Mouse (Mus musculus): ENCODE data around the gene Casc3. TPM values are rescaled to one million over a fixed set of nuclear protein-coding genes. Genes with fewer than 3 reads are reported as not detected.
A peak's percentile ranks its signal among the peaks of the same experiment; 100 is the strongest.

The Casc3 gene
- polyA plus RNA-seq, 1 experiment = 30.2 TPM

- Histone ChIP-seq H3K27ac (ENCODE audit: insufficient read depth, low read length) (peak overlapping the region; percentile 73), H3K36me3 (ENCODE audit: control insufficient read depth, insufficient read depth, low read length) (no peaks in the 10 kb centered on the region), H3K4me3 (ENCODE audit: extremely low read depth, insufficient read depth, insufficient read length) (peak overlapping the region; percentile 51), H3K4me1 (ENCODE audit: control insufficient read depth, insufficient read depth, insufficient read length) (peaks cover 27% of the 10 kb centered on the region), H3K27me3 (ENCODE audit: control insufficient read depth, insufficient read depth, low read length) (no peaks in the 10 kb centered on the region)
- WGBS = 4% methylated on average over 18 of the region's 18 CpGs
- peak; percentile 89 to 93 for DNase-seq (ENCODE audit: low read depth in 1 of 2, low spot score in 2 of 2)
- TF ChIP-seq CTCF (IDR thresholded peaks at IDR 0.05; ENCODE audit: extremely low read depth, insufficient read depth, insufficient read length, insufficient replicate concordance) (peak; percentile 68; the same call in 1 of the 2 replicates), POLR2A (IDR thresholded peaks at IDR 0.05; ENCODE audit: low read depth, low read length) (no peak)
Observed at GRCm38 (mm10) chr11:98788550-98789218, 16.0 kb upstream of the Casc3 start.

DNA sequence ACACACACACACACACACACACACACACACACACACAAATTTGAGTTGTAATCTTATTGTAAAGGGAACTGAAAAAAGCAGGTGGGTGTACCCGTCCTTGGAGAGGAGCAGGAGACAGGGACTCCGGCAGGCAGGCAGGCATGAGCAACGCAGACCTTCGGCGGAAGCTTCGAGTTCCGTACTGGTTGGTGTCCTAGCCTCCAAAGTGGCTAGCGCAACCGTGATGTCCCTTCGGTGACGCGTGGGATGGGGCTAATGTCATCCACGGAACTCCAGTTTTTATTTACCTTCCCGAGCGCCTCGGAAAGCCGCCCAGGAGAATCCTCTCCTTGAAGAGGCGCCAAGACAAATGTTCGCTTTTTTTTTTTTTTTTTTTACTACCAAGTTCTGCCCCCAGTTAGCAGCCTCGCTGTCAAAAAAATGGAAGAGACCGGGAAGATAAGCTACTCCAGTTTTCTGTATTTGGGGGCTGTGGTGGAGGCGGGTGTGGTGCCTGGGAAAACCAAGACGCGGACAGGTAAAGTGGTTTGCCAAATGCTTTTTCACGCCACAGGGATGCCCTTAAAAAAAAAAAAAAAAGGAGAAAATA lies 15.4 kb upstream of the Casc3 start:
- DNase-seq (ENCODE audit: low read depth in 1 of 2, low spot score in 2 of 2) = no peak
- no peaks in the 10 kb centered on the region for H3K36me3 ChIP-seq (ENCODE audit: control insufficient read depth, insufficient read depth, low read length)
- peak overlapping the region; percentile 51 for H3K4me3 ChIP-seq (ENCODE audit: extremely low read depth, insufficient read depth, insufficient read length)
- peaks cover 22% of the 10 kb centered on the region for H3K4me1 ChIP-seq (ENCODE audit: control insufficient read depth, insufficient read depth, insufficient read length)
- H3K27me3 ChIP-seq (ENCODE audit: control insufficient read depth, insufficient read depth, low read length) = no peaks in the 10 kb centered on the region
- H3K27ac ChIP-seq (ENCODE audit: insufficient read depth, low read length) = peak overlapping the region; percentile 43
- 3% methylated on average over 25 of the region's 25 CpGs for WGBS
- TF ChIP-seq POLR2A (IDR thresholded peaks at IDR 0.05; ENCODE audit: low read depth, low read length) = no peak
- TF ChIP-seq CTCF (IDR thresholded peaks at IDR 0.05; ENCODE audit: extremely low read depth, insufficient read depth, insufficient read length, insufficient replicate concordance) = no peak

DNA sequence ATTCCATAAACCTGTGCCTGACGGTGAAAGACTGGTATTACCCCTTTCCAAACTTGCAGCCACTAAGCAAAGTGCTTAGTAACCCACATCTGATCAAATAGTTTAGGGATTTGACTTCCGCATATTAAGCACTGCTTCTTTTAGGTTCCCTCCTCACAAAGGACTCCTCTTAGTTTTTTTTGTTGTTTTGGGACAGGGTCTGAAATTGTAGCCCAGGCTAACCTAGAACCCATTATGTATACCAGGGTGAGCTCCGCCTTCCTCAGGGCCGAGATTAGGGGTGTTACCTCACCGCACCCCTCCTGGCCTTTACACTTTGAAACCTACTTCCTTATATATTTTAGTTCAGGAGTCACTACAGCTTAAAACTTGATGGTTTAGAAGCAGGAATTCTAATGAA lies 14.9 kb upstream of the Casc3 start:
- TF ChIP-seq POLR2A (IDR thresholded peaks at IDR 0.05; ENCODE audit: low read depth, low read length) = no peak
- DNase-seq (ENCODE audit: low read depth in 1 of 2, low spot score in 2 of 2) = no peak
- Histone ChIP-seq H3K36me3 (ENCODE audit: control insufficient read depth, insufficient read depth, low read length) (no peaks in the 10 kb centered on the region), H3K27ac (ENCODE audit: insufficient read depth, low read length) (no peak overlapping the region), H3K27me3 (ENCODE audit: control insufficient read depth, insufficient read depth, low read length) (no peaks in the 10 kb centered on the region), H3K4me1 (ENCODE audit: control insufficient read depth, insufficient read depth, insufficient read length) (peaks cover 21% of the 10 kb centered on the region), H3K4me3 (ENCODE audit: extremely low read depth, insufficient read depth, insufficient read length) (no peak overlapping the region)
- WGBS = 25% methylated on average over 5 of the region's 5 CpGs

DNA sequence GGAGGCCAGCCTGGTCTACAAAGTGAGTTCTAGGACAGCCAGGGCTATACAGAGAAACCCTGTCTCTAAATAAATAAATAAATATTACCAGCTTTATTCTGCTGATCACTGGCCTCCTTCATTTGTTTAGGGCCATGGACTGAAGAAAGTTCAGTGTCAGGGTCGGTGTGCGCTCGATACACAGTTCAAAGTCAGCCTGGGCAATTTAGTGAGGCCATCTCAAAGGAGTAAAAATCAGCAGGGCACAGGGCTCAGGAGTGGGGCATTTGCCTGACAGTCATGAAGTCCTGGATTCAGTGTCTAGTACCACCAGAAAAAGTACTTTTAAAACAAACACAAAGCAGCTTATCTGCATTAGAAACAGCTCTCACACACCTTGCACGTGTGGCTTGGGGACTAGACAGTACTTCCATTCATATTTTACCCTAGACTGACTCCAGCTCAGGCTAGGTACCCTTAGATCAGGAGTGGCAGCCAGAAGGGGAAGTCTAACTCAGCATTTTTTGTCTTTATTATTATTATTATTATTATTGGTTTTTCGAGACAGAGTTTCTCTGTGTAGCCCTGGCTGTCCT lies 14.0 kb upstream of the Casc3 start:
- Histone ChIP-seq H3K36me3 (ENCODE audit: control insufficient read depth, insufficient read depth, low read length) (no peaks in the 10 kb centered on the region), H3K4me3 (ENCODE audit: extremely low read depth, insufficient read depth, insufficient read length) (no peak overlapping the region), H3K27me3 (ENCODE audit: control insufficient read depth, insufficient read depth, low read length) (no peaks in the 10 kb centered on the region), H3K27ac (ENCODE audit: insufficient read depth, low read length) (no peak overlapping the region), H3K4me1 (ENCODE audit: control insufficient read depth, insufficient read depth, insufficient read length) (peaks cover 16% of the 10 kb centered on the region)
- WGBS = 90% methylated on average over 5 of the region's 5 CpGs
- TF ChIP-seq POLR2A (IDR thresholded peaks at IDR 0.05; ENCODE audit: low read depth, low read length) (no peak), CTCF (IDR thresholded peaks at IDR 0.05; ENCODE audit: extremely low read depth, insufficient read depth, insufficient read length, insufficient replicate concordance) (no peak)
- no peak for DNase-seq (ENCODE audit: low read depth in 1 of 2, low spot score in 2 of 2)

- WGBS = 88% methylated on average over 1 of the region's 1 CpGs
- H3K36me3 ChIP-seq (ENCODE audit: control insufficient read depth, insufficient read depth, low read length) = no peaks in the 10 kb centered on the region
- TF ChIP-seq POLR2A (IDR thresholded peaks at IDR 0.05; ENCODE audit: low read depth, low read length) (no peak), CTCF (IDR thresholded peaks at IDR 0.05; ENCODE audit: extremely low read depth, insufficient read depth, insufficient read length, insufficient replicate concordance) (no peak)
- H3K27ac ChIP-seq (ENCODE audit: insufficient read depth, low read length) = no peak overlapping the region
- no peaks in the 10 kb centered on the region for H3K27me3 ChIP-seq (ENCODE audit: control insufficient read depth, insufficient read depth, low read length)
- no peak for DNase-seq (ENCODE audit: low read depth in 1 of 2, low spot score in 2 of 2)
- no peak overlapping the region for H3K4me3 ChIP-seq (ENCODE audit: extremely low read depth, insufficient read depth, insufficient read length)
- H3K4me1 ChIP-seq (ENCODE audit: control insufficient read depth, insufficient read depth, insufficient read length) = peaks cover 10% of the 10 kb centered on the region
Observed at GRCm38 (mm10) chr11:98791448-98791847, 13.3 kb upstream of the Casc3 start.

- DNase-seq (ENCODE audit: low read depth in 1 of 2, low spot score in 2 of 2) = no peak
- Histone ChIP-seq H3K27ac (ENCODE audit: insufficient read depth, low read length) (no peak overlapping the region), H3K36me3 (ENCODE audit: control insufficient read depth, insufficient read depth, low read length) (no peaks in the 10 kb centered on the region), H3K27me3 (ENCODE audit: control insufficient read depth, insufficient read depth, low read length) (no peaks in the 10 kb centered on the region), H3K4me3 (ENCODE audit: extremely low read depth, insufficient read depth, insufficient read length) (no peak overlapping the region), H3K4me1 (ENCODE audit: control insufficient read depth, insufficient read depth, insufficient read length) (peaks cover 6% of the 10 kb centered on the region)
- WGBS = 63% methylated on average over 4 of the region's 4 CpGs
- TF ChIP-seq CTCF (IDR thresholded peaks at IDR 0.05; ENCODE audit: extremely low read depth, insufficient read depth, insufficient read length, insufficient replicate concordance) (no peak), POLR2A (IDR thresholded peaks at IDR 0.05; ENCODE audit: low read depth, low read length) (no peak)
Observed at GRCm38 (mm10) chr11:98792081-98792480, 12.6 kb upstream of the Casc3 start.

Measured in spleen, adult 2 months (tissue).